Mouse (Mus musculus) CH12.LX (cell line): ENCODE data around the gene Serinc5.

ENCODE experiments used
- CHD1 ChIP-seq: IDR thresholded peaks from 2 replicates; pipeline ENCODE4 v1.6.1; 2012; ENCODE audit warnings: low read depth, low read length, improper control_type of control experiment, inconsistent platforms
- CHD2 ChIP-seq: IDR thresholded peaks from 2 replicates; pipeline ENCODE4 v1.6.1; 2011; ENCODE audit warnings: low read length, improper control_type of control experiment
- CTCF ChIP-seq, 2 experiments: IDR thresholded peaks in 1 of 2; conservative IDR thresholded peaks in 1 of 2; 2 replicates each; pipeline ENCODE4 v1.5.1; 2011 to 2012; ENCODE audit warnings: low read depth in 2 of 2, low read length in 2 of 2, improper control_type of control experiment in 1 of 2, inconsistent platforms in 1 of 2, mild to moderate bottlenecking in 1 of 2, moderate library complexity in 1 of 2
- E2F4 ChIP-seq: IDR thresholded peaks from 2 replicates; pipeline ENCODE4 v1.6.1; 2011; ENCODE audit warnings: low read depth, low read length, improper control_type of control experiment; ENCODE audit not compliant: insufficient replicate concordance
- EP300 ChIP-seq: IDR thresholded peaks from 2 replicates; pipeline ENCODE4 v1.6.1; 2011; ENCODE audit warnings: low read length, improper control_type of control experiment
- MXI1 ChIP-seq: IDR thresholded peaks from 2 replicates; pipeline ENCODE4 v1.6.1; 2011; ENCODE audit warnings: mild to moderate bottlenecking, low read depth, low read length, improper control_type of control experiment
- POLR2A ChIP-seq: IDR thresholded peaks from 2 replicates; pipeline ENCODE4 v1.6.1; 2011; ENCODE audit warnings: low read depth, mild to moderate bottlenecking, improper control_type of control experiment, low read length
- POLR2AphosphoS2 ChIP-seq: IDR thresholded peaks from 2 replicates; pipeline ENCODE4 v1.6.1; 2011; ENCODE audit warnings: low read depth, low read length, improper control_type of control experiment
- RAD21 ChIP-seq: IDR thresholded peaks from 2 replicates; pipeline ENCODE4 v1.6.1; 2011; ENCODE audit warnings: low read depth, mild to moderate bottlenecking, low read length, improper control_type of control experiment, moderate library complexity
- TBP ChIP-seq: conservative IDR thresholded peaks from 2 replicates; pipeline ENCODE4 v1.6.1; 2011; ENCODE audit warnings: low read depth, low read length, improper control_type of control experiment

DNA sequence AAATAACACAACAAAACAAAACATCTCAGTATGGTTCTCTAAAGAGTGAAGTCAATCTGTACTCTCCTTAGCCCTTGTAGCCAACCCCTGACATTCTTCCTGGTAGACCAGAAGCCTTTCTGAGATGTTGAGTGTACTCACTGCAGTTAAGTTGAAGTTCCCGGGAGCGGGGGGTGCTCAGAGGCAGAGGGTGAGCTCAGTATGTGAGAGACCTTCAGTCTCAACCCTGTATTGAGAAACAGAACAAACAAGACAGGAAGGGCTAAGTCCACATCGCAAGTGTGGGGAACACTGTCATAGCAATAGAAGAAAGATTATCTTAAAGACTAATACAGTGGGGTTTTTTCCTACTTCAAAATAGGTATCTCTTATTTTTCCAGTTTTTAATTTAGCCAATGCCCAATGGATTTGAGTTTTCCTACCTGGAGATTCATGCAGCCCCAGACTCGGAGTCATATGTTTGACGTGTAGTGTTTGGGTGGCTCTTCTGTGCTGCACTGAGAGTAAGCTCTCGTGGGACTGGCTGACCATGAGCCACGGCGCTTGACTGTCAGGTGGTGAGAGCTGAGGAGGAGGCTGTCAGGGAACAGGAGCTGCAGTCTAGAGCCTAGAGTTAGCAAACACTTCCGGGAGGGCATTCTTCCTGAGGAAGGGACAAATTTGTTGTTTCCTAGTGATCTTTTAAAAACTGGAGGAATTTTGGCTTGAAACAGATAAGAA is 95.6 kb downstream of the Serinc5 start:
- TF ChIP-seq CTCF (conservative IDR thresholded peaks at IDR 0.05 in 1 of 2, IDR thresholded peaks at IDR 0.05 in 1 of 2; ENCODE audit: low read depth in 2 of 2, low read length in 2 of 2) (no peak), CHD2 (no peak), TBP (no peak), E2F4 (no peak), POLR2AphosphoS2 (no peak), POLR2A (no peak), CHD1 (no peak), EP300 (no peak), MXI1 (no peak), RAD21 (no peak)
